Mouse (Mus musculus): Measurements from ENCODE around the gene Wee1. TPM values are rescaled to one million over a fixed set of nuclear protein-coding genes. Genes with fewer than 3 reads are reported as not detected.

Gene Wee1
- polyA plus RNA-seq (2017; shearing (Covaris generic)), result 3.5 TPM

GRCm38 (mm10) chr7:110121516-110122288 is at the start of gene Wee1:
Gene Wee1 (plus strand): TSS chr7:110122046.

Other genes with a start within 250 kb of the Wee1 start
- gene Dennd5a, start 161.6 kb upstream of the Wee1 start, polyA plus RNA-seq (2017; shearing (Covaris generic)), result 16.5 TPM
- 51.0 TPM for gene Tmem41b, start 135.1 kb upstream of the Wee1 start, polyA plus RNA-seq (2017; shearing (Covaris generic))
- gene Ipo7, start 103.8 kb upstream of the Wee1 start, polyA plus RNA-seq (2017; shearing (Covaris generic)), result 35.3 TPM
- gene Zfp143, start 60.8 kb upstream of the Wee1 start, polyA plus RNA-seq (2017; shearing (Covaris generic)), result 47.7 TPM
- 98.9 TPM for gene Swap70, start 99.7 kb downstream of the Wee1 start, polyA plus RNA-seq (2017; shearing (Covaris generic))